Mouse (Mus musculus) ZHBTc4 (cell line): ENCODE measurements at regions not wholly inside any gene's neighbourhood (a gene's known extent, or its start where the extent isn't known, plus 50 kb on each side); places are given as distances from the start of the nearest gene placed in this dataset.

ENCODE experiments used
- DNase-seq: peaks from one replicate; pipeline ENCODE4 v3.0.0-alpha.2; 2011; ENCODE audit warnings: low read depth, low spot score

DNA sequence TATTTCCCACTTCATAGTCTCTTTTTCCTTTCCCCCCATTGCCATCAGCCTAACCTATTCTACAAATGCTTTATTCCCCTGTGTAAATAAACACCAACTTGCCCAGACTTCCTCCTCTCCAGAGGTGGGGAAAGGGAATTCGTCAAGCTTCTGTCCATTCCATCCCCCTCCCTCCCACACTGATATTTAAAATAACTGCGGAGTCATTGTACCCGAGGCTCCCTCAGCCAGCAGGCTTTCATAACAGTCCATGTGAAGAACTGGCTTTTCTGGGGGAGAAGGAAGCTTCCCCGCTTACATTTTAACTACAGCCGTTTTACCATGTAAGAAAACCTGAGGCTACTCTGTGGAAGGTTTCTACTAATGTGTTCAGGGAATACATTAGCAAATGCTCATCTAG, 193.1 kb upstream of the Cnksr2 start:
- no peak for DNase-seq

DNA sequence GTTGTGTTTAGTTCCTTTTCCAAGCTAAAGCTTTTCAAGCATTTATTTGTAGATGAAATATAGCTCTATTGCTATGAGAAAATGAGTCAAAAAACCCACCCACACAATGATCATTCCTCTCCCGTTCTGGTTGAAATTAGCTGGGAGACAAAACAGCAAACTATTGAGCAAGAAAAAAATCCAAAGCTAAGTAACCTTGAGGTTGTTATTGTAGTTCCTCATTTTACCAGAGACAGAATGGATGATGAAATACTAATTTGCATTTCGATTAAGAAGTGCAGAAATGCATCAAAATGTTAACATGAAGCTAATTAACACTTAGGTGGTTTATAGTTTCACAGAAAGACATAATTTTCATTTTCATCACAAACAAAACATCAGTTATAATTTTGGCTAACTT, 166.1 kb upstream of the Cnksr2 start:
- DNase-seq, result no peak

DNA sequence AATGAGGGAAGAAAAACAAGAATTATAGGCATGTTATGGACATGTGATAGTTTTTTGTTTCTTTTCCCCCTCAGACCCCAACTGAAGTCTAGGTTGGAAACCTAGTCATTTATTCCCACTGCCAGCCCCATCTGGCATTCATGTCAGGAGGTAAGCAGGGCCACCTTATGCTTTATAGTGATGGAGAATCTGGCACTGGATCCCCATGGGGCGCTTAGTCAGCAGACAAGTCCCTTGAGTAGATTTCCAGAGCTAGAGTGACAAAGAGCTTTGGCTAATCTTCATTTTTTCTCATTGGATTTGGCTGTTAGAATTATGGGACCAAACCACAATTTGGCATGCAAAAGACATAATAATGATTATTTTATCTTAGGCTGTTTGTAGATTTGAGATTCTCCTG, 152.4 kb upstream of the Cnksr2 start:
- no peak for DNase-seq

DNA sequence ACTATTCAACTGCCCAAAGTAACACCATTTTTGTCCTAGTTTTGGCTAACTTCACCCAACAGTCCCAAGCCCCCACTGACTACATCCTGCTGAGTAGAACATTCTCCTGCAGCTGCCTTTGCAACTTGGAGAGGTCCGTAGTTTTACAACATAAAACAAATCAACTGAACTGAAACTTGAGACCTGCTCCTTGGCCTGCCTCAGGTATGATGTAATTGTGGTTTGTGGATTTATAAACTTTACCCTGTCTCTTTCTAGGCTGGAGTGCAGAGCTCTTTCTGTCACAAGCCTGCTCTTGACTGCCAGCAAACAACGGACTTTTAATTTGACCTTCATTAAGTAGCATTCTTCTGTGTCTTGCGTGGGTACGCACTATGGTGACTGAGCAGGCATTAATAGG, 138.4 kb upstream of the Cnksr2 start:
- DNase-seq, result peak; percentile 0

DNA sequence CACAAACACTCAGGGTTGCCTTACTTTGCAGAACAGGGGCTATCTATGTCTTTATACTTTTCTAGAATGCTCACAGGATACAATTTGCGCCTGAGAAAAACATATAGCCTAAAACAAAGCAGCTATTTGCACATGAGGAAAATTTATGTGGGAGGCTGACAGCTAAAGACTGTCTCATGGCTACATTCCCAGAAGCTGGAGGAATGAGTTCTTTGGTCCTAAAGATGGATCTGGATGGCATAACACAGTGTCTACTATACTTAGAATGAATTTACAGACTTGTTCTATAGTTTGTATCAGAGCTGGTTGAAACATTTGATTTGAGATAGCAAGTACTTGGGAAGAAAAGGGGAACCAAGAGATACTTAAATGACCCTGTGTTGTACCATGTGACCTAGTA, 137.3 kb upstream of the Cnksr2 start:
- no peak for DNase-seq

DNA sequence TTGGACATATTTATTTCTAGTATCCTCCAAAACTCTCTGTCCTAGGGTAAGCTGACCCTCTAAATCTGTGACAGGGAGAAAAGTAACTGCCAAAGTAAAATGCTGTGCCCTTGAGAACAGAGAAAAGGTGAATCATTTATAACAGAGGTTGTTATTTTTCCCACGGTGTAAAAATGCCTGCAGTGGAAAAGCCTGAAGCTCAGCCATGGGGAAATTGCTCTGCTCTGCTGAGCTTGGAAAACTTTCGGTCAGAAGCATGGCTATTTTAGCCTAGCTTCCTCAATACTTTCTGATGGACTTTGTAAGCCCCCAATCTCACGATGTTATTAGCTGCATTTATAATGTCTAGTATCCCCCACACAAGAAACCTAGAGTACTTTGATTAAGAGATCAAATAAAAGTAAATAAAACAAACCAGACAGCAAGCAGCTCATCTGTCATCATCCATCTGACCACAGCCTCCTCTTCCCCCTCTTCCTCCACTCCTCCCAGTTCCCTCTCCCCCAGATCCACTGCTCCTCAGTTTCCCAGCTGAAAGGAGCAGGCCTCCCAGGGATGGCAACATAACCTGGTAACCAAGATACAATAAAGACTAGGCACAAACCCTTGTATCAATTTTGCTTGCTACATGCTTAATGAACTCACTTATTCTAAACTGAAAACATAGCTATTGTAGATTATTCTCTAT, 92.9 kb upstream of the Cnksr2 start:
- no peak for DNase-seq

DNA sequence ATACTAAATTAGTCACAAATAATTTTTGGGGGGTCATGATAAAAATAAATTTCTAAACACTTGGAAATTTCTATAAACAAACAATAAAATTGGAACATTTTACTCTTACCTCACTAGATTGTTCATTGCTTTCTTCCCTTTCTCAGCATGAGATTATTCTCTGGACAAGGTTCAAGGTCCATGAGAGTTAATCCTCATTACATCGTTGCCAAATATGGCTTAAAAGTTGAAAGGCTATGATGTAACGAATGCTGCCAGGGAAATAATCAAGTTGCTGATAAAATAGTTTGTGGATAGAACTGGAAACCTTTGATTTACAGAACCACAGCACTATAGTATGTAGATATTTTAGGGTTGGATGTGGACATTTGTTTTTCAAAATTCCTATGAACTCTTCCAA, 90.4 kb upstream of the Cnksr2 start:
- DNase-seq, result no peak
